Mouse (Mus musculus): ENCODE data around the gene Mxra7. TPM values are rescaled to one million over a fixed set of nuclear protein-coding genes. Genes with fewer than 3 reads are reported as not detected.
"Not testable (repeated sequence)": the region's sequence is repeated elsewhere in the genome, so short reads cannot be mapped to it uniquely, and the experiment has no call there.

The Mxra7 gene
- total RNA-seq, 2 experiments from 2014 or later = 14.9 to 15.9 TPM

DNA sequence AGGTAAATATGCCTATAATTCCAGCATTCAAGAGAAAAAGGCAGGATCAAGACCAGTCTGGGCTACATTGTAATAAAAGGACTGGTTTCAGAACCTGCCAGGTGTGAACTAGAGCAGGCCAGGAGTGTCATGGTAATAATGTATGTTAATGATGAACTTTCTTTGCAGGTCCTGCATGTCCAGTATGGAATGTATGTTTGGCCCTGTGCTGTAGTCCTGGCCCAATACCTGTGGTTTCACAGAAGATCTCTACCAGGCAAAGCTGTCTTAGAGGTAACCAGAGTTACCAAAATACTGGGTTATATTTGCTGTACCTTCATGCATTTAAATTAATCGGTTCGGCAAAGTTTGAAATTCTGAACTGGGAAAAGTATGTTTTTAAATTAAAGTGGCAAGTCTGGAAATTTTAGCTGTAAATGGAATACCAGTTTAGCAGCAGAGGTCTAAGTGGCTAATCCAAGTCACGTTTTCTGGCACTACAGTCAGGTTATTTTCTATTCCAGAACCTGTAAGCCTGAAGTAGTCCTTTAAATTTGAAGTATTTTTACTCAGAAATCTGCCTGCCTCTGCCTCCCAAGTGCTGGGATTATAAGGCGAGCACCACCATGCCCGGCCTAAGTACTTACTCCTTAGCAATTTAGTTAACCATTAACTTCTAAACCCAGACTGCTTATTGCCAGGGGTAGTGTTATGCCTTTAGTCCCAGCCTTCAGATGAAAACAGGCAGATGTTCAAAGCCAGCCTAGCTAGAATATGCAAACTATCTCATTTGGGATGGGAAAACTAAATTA, 20.4 kb upstream of the Mxra7 start:
- no peak for DNase-seq (ENCODE audit: low spot score in 2 of 2)
- intact Hi-C loops (cut with DNase I) = no loop called here

DNA sequence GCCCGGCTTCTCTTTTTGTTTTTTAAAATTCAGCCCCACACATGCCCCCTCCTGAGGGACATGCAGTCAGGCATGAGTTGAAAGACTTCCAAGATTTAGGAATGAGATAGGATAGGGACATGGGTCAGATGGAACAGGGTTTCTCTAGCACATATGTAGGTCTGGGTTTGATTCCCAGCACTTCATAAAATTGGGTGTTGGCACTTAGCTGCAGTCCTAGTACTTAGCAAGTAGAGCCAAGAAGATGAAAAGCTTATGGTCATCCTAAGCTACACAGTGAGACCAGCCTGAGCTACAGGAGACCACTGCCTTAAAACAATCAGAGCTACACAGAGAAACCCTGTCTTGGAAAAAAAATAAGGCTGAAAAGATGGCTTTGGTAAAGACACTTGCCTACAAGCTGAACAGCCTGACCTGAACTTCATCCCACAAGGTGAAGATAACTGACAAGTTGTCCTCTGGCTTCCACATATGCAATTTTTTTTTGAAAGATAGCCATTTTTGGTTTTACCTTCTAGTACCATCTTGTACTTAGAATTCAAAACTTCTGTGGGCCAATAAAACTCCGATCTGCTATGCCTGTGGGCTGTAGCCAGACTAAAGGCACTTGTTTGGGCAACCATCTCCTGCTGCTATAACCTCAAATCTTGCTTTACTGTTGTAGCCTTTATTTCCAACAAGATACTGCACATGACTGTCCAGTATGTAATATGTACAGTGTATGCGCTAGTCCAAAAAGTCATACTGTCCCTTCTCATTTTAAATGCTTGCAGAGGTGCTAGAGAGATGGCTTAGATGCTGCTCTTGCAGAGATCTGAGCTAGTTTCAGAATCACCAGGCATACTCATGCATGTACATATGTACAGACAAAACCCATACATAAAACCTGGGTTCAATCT, 19.6 kb upstream of the Mxra7 start:
- intact Hi-C loops (cut with DNase I) = no loop called here

DNA sequence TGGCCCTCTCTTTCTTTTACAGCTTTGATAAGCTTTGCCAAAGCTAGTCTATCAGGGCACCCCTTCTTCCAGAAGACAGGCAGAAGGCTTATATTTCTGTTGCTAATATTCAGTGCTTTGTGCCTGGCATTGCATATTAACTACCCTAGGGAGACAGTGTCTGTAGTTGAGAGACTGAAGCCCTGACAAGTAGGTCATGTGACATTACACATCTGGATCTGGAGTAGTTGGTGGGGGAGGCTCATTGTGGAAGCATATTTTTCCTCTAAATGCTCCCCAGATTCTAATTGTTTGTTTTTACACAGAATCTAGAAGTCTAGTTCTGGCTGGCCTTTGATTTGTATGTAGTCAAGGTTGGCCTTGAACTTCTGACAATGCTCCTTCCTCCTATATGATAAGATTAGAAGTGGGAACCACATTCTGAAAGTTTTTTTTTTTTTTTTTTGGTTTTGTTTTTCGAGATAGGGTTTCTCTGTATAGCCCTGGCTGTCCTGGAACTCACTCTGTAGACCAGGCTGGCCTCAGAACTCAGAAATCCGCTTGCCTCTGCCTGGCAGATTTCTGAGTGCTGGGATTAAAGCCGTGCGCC, 18.8 kb upstream of the Mxra7 start:
- intact Hi-C loops (cut with DNase I) = no loop called here
- no peak for DNase-seq (ENCODE audit: low spot score in 2 of 2)

More for the DNA sequence above, 19.6 kb upstream of the Mxra7 start:
- no peak for DNase-seq (ENCODE audit: low spot score in 2 of 2)

GRCm38 (mm10) chr11:116843261-116844233, 15.7 kb upstream of the Mxra7 start, which contains the start of the genes Mettl23 and Jmjd6:
Gene Mettl23 (plus strand): TSS chr11:116843278.
Gene Jmjd6 (minus strand): TSS chr11:116843449.
- intact Hi-C loops (cut with DNase I) = no loop called here

DNA sequence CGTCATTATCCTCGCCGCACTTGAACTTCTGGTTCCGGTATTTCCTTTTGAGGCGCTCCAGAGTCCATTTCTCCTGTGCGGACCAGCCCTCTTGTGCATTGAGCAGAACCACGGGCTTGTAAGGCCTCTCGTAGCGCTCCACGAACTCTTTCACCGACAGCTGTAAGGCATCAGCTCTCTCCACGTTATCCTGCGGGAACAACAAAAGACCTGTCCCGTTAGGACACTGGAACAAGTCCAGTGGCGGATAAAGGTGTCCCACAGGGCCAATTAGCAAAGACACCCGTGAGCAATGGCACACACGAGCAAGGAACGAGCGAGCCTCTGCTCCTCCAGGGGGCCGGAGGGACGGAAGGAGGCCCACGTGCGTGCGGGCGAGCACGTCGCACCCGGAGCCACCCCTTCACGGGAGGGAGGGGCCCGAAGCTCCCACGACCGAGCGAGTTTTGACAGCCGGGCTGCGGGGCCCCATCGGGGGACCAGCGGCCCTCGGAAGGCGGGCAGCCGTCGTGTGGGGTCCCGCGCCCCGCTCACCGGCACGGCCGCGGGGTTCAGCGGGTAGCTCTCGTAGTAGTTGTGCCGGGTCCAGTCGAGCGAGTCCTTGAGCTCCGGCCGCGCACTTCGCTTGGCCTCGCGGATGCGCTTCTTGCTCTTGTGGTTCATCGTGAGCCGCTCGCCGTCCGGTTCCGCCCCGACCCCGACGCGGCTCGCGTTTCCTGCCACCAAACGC, 14.8 kb upstream of the Mxra7 start:
- intact Hi-C loops (cut with DNase I) = no loop called here
- peak; percentile 52 to 65 for DNase-seq (ENCODE audit: low spot score in 2 of 2)

More at GRCm38 (mm10) chr11:116843261-116844233, 15.7 kb upstream of the Mxra7 start, which contains the start of the genes Mettl23 and Jmjd6:
- DNase-seq (ENCODE audit: low spot score in 2 of 2) = peak; percentile 97 to 98

GRCm38 (mm10) chr11:116840748-116841147, 12.9 kb upstream of the Mxra7 start:
- intact Hi-C loops (cut with DNase I) = no loop called here
- no peak for DNase-seq (ENCODE audit: low spot score in 2 of 2)

DNA sequence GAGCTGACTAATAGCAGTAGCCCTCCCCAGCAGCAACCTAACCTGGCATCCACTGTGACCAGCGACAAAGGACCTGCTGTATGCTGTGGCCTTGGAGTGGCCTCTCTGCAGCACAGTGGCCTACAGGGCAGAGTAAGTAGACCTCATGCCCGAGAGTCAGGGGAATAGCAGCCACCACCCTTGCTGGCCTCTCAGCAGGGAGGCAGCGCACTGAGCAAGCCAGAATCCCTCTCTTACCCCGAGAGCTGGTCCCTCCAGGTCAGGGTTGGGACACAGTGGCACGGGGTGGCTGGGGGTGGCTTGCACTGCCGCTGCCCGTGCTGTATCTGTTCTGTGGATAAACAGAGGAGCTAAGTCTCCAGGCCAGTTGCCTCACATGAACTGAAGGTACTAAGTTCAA, 11.8 kb upstream of the Mxra7 start:
- no peak for DNase-seq (ENCODE audit: low spot score in 2 of 2)
- intact Hi-C loops (cut with DNase I) = no loop called here

DNA sequence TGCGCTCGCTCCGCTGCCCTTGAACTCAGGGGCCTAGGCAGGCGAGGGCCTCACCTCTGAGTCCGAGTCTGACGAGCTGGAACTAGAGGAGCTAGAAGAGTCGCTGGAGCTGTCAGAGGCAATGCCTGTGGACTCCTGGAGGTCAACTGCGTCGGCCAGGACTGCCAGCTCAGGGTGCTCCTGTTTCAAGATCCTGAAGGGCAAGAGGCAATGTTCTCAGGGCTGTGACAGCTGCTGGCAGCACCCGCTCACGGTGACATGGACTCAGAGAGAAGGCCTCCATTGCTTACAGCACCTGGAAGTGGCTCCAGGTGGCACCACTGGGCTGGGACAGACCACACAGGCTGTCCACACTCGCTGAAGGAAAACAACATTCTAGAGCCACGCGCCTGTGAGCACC, 11.1 kb upstream of the Mxra7 start:
- intact Hi-C loops (cut with DNase I) = no loop called here

GRCm38 (mm10) chr11:116837441-116837840, 9.6 kb upstream of the Mxra7 start:
- DNase-seq (ENCODE audit: low spot score in 2 of 2) = no peak
- intact Hi-C loops (cut with DNase I) = no loop called here

More for the DNA sequence above, 11.1 kb upstream of the Mxra7 start:
- no peak for DNase-seq (ENCODE audit: low spot score in 2 of 2)

- intact Hi-C loops (cut with DNase I) = no loop called here
- no peak for DNase-seq (ENCODE audit: low spot score in 2 of 2)
Observed at GRCm38 (mm10) chr11:116836283-116836682, 8.4 kb upstream of the Mxra7 start.

DNA sequence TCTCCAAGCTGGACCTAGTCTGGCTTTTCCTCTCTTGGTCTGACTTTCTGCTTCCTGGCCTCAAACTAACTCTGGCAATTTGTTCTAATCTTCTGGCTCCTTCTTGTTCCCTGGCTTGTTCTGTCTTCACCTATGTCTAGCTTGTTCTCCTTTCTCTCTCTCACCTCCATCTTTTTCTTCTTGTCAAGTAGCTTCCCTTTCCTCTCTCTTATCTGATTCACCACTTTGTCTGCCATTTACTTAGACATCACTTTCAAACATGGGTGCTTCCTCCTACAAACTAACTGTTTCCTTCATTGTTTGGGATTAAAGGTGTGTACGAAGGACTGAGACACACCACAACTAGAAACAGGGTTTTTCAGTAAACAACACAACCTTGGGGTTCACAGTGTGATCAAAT, 7.1 kb upstream of the Mxra7 start:
- intact Hi-C loops (cut with DNase I) = no loop called here
- no peak for DNase-seq (ENCODE audit: low spot score in 2 of 2)

GRCm38 (mm10) chr11:116832172-116832685, 4.4 kb upstream of the Mxra7 start:
- intact Hi-C loops (cut with DNase I) = no loop called here
- no peak for DNase-seq (ENCODE audit: low spot score in 2 of 2)

- no peak for DNase-seq (ENCODE audit: low spot score in 2 of 2)
- intact Hi-C loops (cut with DNase I) = no loop called here
Observed at GRCm38 (mm10) chr11:116826550-116827504, 1.0 kb downstream of the Mxra7 start.

- intact Hi-C loops (cut with DNase I) = no loop called here
- no peak for DNase-seq (ENCODE audit: low spot score in 2 of 2)
Observed at GRCm38 (mm10) chr11:116825230-116825629, 2.6 kb downstream of the Mxra7 start.

- DNase-seq (ENCODE audit: low spot score in 2 of 2); intact Hi-C loops (cut with DNase I): not testable (repeated sequence)
Observed at GRCm38 (mm10) chr11:116823885-116824284, 4.0 kb downstream of the Mxra7 start.

DNA sequence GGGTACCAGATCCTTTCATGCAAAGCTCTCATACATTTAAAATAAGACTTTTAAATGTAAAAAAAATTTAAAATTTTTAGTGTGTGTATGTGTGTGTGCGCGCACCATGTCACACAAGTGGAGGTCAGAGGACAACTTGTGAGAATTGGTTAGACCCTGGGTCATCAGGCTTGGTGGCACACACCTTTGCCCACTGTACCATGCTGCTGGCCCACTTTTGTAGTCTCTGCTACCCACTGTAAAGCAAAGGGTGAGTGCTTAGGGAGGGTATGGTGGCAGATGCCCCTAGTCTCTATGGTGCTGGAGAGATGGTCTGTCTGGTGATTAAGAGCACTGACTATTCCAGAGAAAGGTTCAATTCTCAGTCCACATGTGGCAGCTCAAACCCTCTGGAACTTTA, 4.6 kb downstream of the Mxra7 start:
- intact Hi-C loops (cut with DNase I) = no loop called here
- no peak for DNase-seq (ENCODE audit: low spot score in 2 of 2)

DNA sequence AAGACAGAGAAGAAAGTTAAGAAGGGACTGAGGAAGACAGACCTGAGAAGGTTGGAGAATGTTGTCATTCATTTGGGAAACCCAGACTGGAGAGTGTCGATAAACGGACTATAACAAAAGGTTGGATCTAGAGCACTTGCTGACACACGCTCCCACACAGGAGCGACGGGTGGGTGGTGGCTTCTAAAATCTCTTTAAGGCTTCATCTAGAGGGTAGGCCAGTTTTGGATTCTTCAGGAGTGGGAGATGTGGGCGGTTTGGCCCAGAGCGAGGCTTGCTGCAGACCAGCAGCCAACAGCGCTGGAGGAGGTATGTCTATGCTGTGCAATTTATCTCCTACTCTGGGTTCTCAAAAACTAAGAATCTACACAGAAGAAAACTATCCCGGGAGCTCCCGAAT, 5.2 kb downstream of the Mxra7 start:
- intact Hi-C loops (cut with DNase I) = no loop called here
- DNase-seq (ENCODE audit: low spot score in 2 of 2) = no peak

Measured in left cerebral cortex, postnatal 14 days (tissue).